Mouse (Mus musculus) stomach, embryonic 14.5 days (tissue): ENCODE results near the gene Scrt2. TPM values are rescaled to one million over a fixed set of nuclear protein-coding genes. Genes with fewer than 3 reads are reported as not detected.

ENCODE experiments used
- ATAC-seq: fragments of 200-750 bp; cut with Nextera tagmentation; 2 replicates; pipeline ENCODE4 v1.8.0; 2017; ENCODE audit warnings: low read depth, moderate TSS enrichment; ENCODE audit not compliant: insufficient number of reproducible peaks, insufficient read depth, low FRiP score
- H3K27ac ChIP-seq: fragments of 300-500 bp; sonication (generic); 2 replicates; pipeline ENCODE4 v1.5.1; 2014; ENCODE audit warnings: mild to moderate bottlenecking, low read length, moderate library complexity, mixed read lengths
- H3K27me3 ChIP-seq: fragments of 300-500 bp; sonication (generic); 2 replicates; pipeline ENCODE4 v1.6.1; 2014; ENCODE audit warnings: low read length, control low read depth, mixed read lengths; ENCODE audit not compliant: control insufficient read depth, insufficient read depth
- H3K36me3 ChIP-seq: fragments of 300-500 bp; sonication (generic); 2 replicates; pipeline ENCODE4 v1.6.1; 2014; ENCODE audit warnings: mild to moderate bottlenecking, control low read depth, low read length, moderate library complexity, mixed read lengths; ENCODE audit not compliant: control insufficient read depth, insufficient read depth
- H3K4me1 ChIP-seq: fragments of 300-500 bp; sonication (generic); 2 replicates; pipeline ENCODE4 v1.6.1; 2014; ENCODE audit warnings: low read length, control low read depth, mixed read lengths; ENCODE audit not compliant: control insufficient read depth, insufficient read depth
- H3K4me2 ChIP-seq: fragments of 300-500 bp; sonication (generic); replicated peaks from 2 replicates; pipeline ENCODE4 v1.6.1; 2014; ENCODE audit warnings: low read depth, low read length, control low read depth
- H3K4me3 ChIP-seq: fragments of 300-500 bp; sonication (generic); 2 replicates; pipeline ENCODE4 v1.5.1; 2014; ENCODE audit warnings: low read depth, low read length, control low read depth
- H3K9ac ChIP-seq: fragments of 300-500 bp; sonication (generic); replicated peaks from 2 replicates; pipeline ENCODE4 v1.6.1; 2014; ENCODE audit warnings: low read depth, mild to moderate bottlenecking, control low read depth, low read length, moderate library complexity, mixed read lengths
- H3K9me3 ChIP-seq: fragments of 300-500 bp; sonication (generic); 2 replicates; pipeline ENCODE4 v1.6.1; 2016; ENCODE audit warnings: low read depth, low read length, control low read depth; ENCODE audit not compliant: control insufficient read depth
- WGBS: fragments of 180-500 bp; shearing (Covaris S2); extraction: QIAGEN DNeasy Blood & Tissue Kit; methylation state at CpG from one replicate; pipeline ENCODE4 v1.1.7; 2014; 5-methylcytosine and 5-hydroxymethylcytosine counted together
- polyA plus RNA-seq: library from polyadenylated mRNA; unstranded; fragments of >200 nt; fragmentation: Nextera tagmentation; extraction: Ambion mirVana; gene quantifications from 2 replicates; pipeline ENCODE4 v1.2.1, GENCODE M21; 2014

The Scrt2 gene
- polyA plus RNA-seq, 1 experiment from 2014 or later, result 0.12 TPM

- no peak overlapping the region for H3K4me3 ChIP-seq
- H3K36me3 ChIP-seq, result no peaks in the 10 kb centered on the region
- no peak overlapping the region for H3K27ac ChIP-seq
- WGBS, result 70% methylated on average over 2 of the region's 2 CpGs
- no peak overlapping the region for H3K4me2 ChIP-seq
- no peaks in the 10 kb centered on the region for H3K9me3 ChIP-seq
- no peaks in the 10 kb centered on the region for H3K27me3 ChIP-seq
- no peak overlapping the region for H3K9ac ChIP-seq
- no peak for ATAC-seq
- H3K4me1 ChIP-seq, result no peaks in the 10 kb centered on the region
Observed at GRCm38 (mm10) chr2:152074521-152074920, 6.8 kb upstream of the Scrt2 start.

- H3K9ac ChIP-seq, result no peak overlapping the region
- no peak overlapping the region for H3K4me3 ChIP-seq
- WGBS, result 30% methylated on average over 9 of the region's 9 CpGs
- H3K4me2 ChIP-seq, result no peak overlapping the region
- 0 out of 2 replicates have a peak, but pooled peaks cover 1% of the 10 kb centered on the region for H3K4me1 ChIP-seq
- H3K36me3 ChIP-seq, result no peaks in the 10 kb centered on the region
- no peak overlapping the region for H3K27ac ChIP-seq
- ATAC-seq, result no peak
- no peaks in the 10 kb centered on the region for H3K27me3 ChIP-seq
- no peaks in the 10 kb centered on the region for H3K9me3 ChIP-seq
Observed at GRCm38 (mm10) chr2:152075294-152075889, 5.9 kb upstream of the Scrt2 start.

GRCm38 (mm10) chr2:152077337-152077736 lies 4.0 kb upstream of the Scrt2 start:
- H3K4me2 ChIP-seq, result no peak overlapping the region
- H3K27me3 ChIP-seq, result peaks cover 5% of the 10 kb centered on the region; the same call in 1 of the 2 replicates
- H3K36me3 ChIP-seq, result no peaks in the 10 kb centered on the region
- no peak overlapping the region for H3K9ac ChIP-seq
- H3K4me3 ChIP-seq, result no peak overlapping the region
- 0 out of 2 replicates have a peak, but pooled peaks cover 9% of the 10 kb centered on the region for H3K4me1 ChIP-seq
- no peaks in the 10 kb centered on the region for H3K9me3 ChIP-seq
- WGBS, result 76% methylated on average over 3 of the region's 3 CpGs
- ATAC-seq, result no peak
- no peak overlapping the region for H3K27ac ChIP-seq

GRCm38 (mm10) chr2:152081641-152082448 lies 516 bp downstream of the Scrt2 start:
- H3K9me3 ChIP-seq, result no peaks in the 10 kb centered on the region
- peak overlapping the region; percentile 26 for H3K4me3 ChIP-seq
- no peak overlapping the region for H3K9ac ChIP-seq
- peaks cover 22% of the 10 kb centered on the region; the same call in 1 of the 2 replicates for H3K27me3 ChIP-seq
- H3K36me3 ChIP-seq, result no peaks in the 10 kb centered on the region
- H3K27ac ChIP-seq, result no peak overlapping the region
- peak; percentile 89 for ATAC-seq
- H3K4me1 ChIP-seq, result 0 out of 2 replicates have a peak, but pooled peaks cover 9% of the 10 kb centered on the region
- 0% methylated on average over 67 of the region's 81 CpGs for WGBS
- peak overlapping the region; percentile 51 for H3K4me2 ChIP-seq

GRCm38 (mm10) chr2:152082456-152083285 lies 1.3 kb downstream of the Scrt2 start:
- no peak for ATAC-seq
- Histone ChIP-seq H3K36me3 (no peaks in the 10 kb centered on the region), H3K4me3 (peak overlapping the region; percentile 26; the same call in 1 of the 2 replicates), H3K27ac (no peak overlapping the region), H3K4me1 (0 out of 2 replicates have a peak, but pooled peaks cover 9% of the 10 kb centered on the region), H3K9ac (no peak overlapping the region), H3K27me3 (peaks cover 22% of the 10 kb centered on the region; the same call in 1 of the 2 replicates), H3K4me2 (peak overlapping the region; percentile 51; the same call in 1 of the 2 replicates), H3K9me3 (no peaks in the 10 kb centered on the region)
- 21% methylated on average over 7 of the region's 7 CpGs for WGBS

- no peak overlapping the region for H3K4me2 ChIP-seq
- no peaks in the 10 kb centered on the region for H3K9me3 ChIP-seq
- H3K4me1 ChIP-seq, result 0 out of 2 replicates have a peak, but pooled peaks cover 9% of the 10 kb centered on the region
- H3K27ac ChIP-seq, result no peak overlapping the region
- ATAC-seq, result no peak
- H3K9ac ChIP-seq, result no peak overlapping the region
- no peak overlapping the region for H3K4me3 ChIP-seq
- 70% methylated on average over 4 of the region's 4 CpGs for whole genome bisulfite sequencing
- peaks cover 22% of the 10 kb centered on the region; the same call in 1 of the 2 replicates for H3K27me3 ChIP-seq
- no peaks in the 10 kb centered on the region for H3K36me3 ChIP-seq
Observed at GRCm38 (mm10) chr2:152083411-152083810, 2.1 kb downstream of the Scrt2 start.

- ATAC-seq, result no peak
- peaks cover 22% of the 10 kb centered on the region; the same call in 1 of the 2 replicates for H3K27me3 ChIP-seq
- 44% methylated on average over 6 of the region's 6 CpGs for WGBS
Observed at GRCm38 (mm10) chr2:152084298-152084697, 3.0 kb downstream of the Scrt2 start.

GRCm38 (mm10) chr2:152085414-152085813 lies 4.1 kb downstream of the Scrt2 start:
- no peak for ATAC-seq
- whole genome bisulfite sequencing, result 82% methylated on average over 6 of the region's 6 CpGs
- Histone ChIP-seq H3K9ac (no peak overlapping the region), H3K4me2 (no peak overlapping the region), H3K27me3 (peaks cover 22% of the 10 kb centered on the region; the same call in 1 of the 2 replicates), H3K36me3 (no peaks in the 10 kb centered on the region), H3K4me3 (no peak overlapping the region), H3K4me1 (0 out of 2 replicates have a peak, but pooled peaks cover 7% of the 10 kb centered on the region), H3K27ac (no peak overlapping the region), H3K9me3 (no peaks in the 10 kb centered on the region)

More at GRCm38 (mm10) chr2:152084298-152084697, 3.0 kb downstream of the Scrt2 start:
- no peak overlapping the region for H3K4me3 ChIP-seq
- H3K9ac ChIP-seq, result no peak overlapping the region
- H3K4me1 ChIP-seq, result 0 out of 2 replicates have a peak, but pooled peaks cover 9% of the 10 kb centered on the region
- H3K4me2 ChIP-seq, result no peak overlapping the region
- H3K27ac ChIP-seq, result no peak overlapping the region
- no peaks in the 10 kb centered on the region for H3K36me3 ChIP-seq
- no peaks in the 10 kb centered on the region for H3K9me3 ChIP-seq
